Mouse (Mus musculus): ENCODE results near the gene Exoc4. TPM values are rescaled to one million over a fixed set of nuclear protein-coding genes. Genes with fewer than 3 reads are reported as not detected.

The Exoc4 gene
- total RNA-seq, 2 experiments from 2014 or later = 37.7 to 38.8 TPM

GRCm38 (mm10) chr6:33464862-33465261 lies 216.0 kb downstream of the Exoc4 start:
- no peak for DNase-seq (ENCODE audit: low spot score)
- intact Hi-C loops (cut with DNase I) = no loop called here

GRCm38 (mm10) chr6:33465392-33465791 lies 216.5 kb downstream of the Exoc4 start:
- intact Hi-C loops (cut with DNase I) = no loop called here
- DNase-seq (ENCODE audit: low spot score) = no peak

- no peak for DNase-seq (ENCODE audit: low spot score)
- intact Hi-C loops (cut with DNase I) = no loop called here
These were observed 217.4 kb downstream of the Exoc4 start for GRCm38 (mm10) chr6:33466168-33466839.

GRCm38 (mm10) chr6:33468480-33468879 lies 219.6 kb downstream of the Exoc4 start:
- no peak for DNase-seq (ENCODE audit: low spot score)
- intact Hi-C loops (cut with DNase I) = no loop called here

GRCm38 (mm10) chr6:33476134-33476533 lies 227.2 kb downstream of the Exoc4 start:
- intact Hi-C loops (cut with DNase I) = no loop called here

GRCm38 (mm10) chr6:33484568-33484967 lies 235.7 kb downstream of the Exoc4 start:
- no peak for DNase-seq (ENCODE audit: low spot score)
- intact Hi-C loops (cut with DNase I) = no loop called here

More at GRCm38 (mm10) chr6:33476134-33476533, 227.2 kb downstream of the Exoc4 start:
- DNase-seq (ENCODE audit: low spot score) = no peak

- intact Hi-C loops (cut with DNase I) = no loop called here
- DNase-seq (ENCODE audit: low spot score) = no peak
These were observed 240.9 kb downstream of the Exoc4 start for GRCm38 (mm10) chr6:33489788-33490187.

- no peak for DNase-seq (ENCODE audit: low spot score)
- intact Hi-C loops (cut with DNase I) = no loop called here
These were observed 247.4 kb downstream of the Exoc4 start for GRCm38 (mm10) chr6:33496141-33496855.

- no peak for DNase-seq (ENCODE audit: low spot score)
- intact Hi-C loops (cut with DNase I) = no loop called here
These were observed 248.5 kb downstream of the Exoc4 start for GRCm38 (mm10) chr6:33497348-33497747.

GRCm38 (mm10) chr6:33502388-33502787 lies 253.5 kb downstream of the Exoc4 start:
- no peak for DNase-seq (ENCODE audit: low spot score)

GRCm38 (mm10) chr6:33503381-33503780 lies 254.5 kb downstream of the Exoc4 start:
- intact Hi-C loops (cut with DNase I) = no loop called here
- DNase-seq (ENCODE audit: low spot score) = no peak

More at GRCm38 (mm10) chr6:33502388-33502787, 253.5 kb downstream of the Exoc4 start:
- intact Hi-C loops (cut with DNase I) = no loop called here

- intact Hi-C loops (cut with DNase I) = no loop called here
- DNase-seq (ENCODE audit: low spot score) = no peak
These were observed 258.2 kb downstream of the Exoc4 start for GRCm38 (mm10) chr6:33507134-33507533.

- no peak for DNase-seq (ENCODE audit: low spot score)
- intact Hi-C loops (cut with DNase I) = no loop called here
These were observed 266.5 kb downstream of the Exoc4 start for GRCm38 (mm10) chr6:33515391-33515790.

- peak; percentile 11 for DNase-seq (ENCODE audit: low spot score)
- intact Hi-C loops (cut with DNase I) = no loop called here
These were observed 267.9 kb downstream of the Exoc4 start for GRCm38 (mm10) chr6:33516798-33517197.

- intact Hi-C loops (cut with DNase I) = no loop called here
- DNase-seq (ENCODE audit: low spot score) = no peak
These were observed 269.1 kb downstream of the Exoc4 start for GRCm38 (mm10) chr6:33517890-33518410.

- intact Hi-C loops (cut with DNase I) = no loop called here
- DNase-seq (ENCODE audit: low spot score) = no peak
These were observed 276.9 kb downstream of the Exoc4 start for GRCm38 (mm10) chr6:33525695-33526366.

- intact Hi-C loops (cut with DNase I) = no loop called here
- DNase-seq (ENCODE audit: low spot score) = no peak
These were observed 291.5 kb downstream of the Exoc4 start for GRCm38 (mm10) chr6:33540356-33540755.

- DNase-seq (ENCODE audit: low spot score) = no peak
- intact Hi-C loops (cut with DNase I) = no loop called here
These were observed 293.8 kb downstream of the Exoc4 start for GRCm38 (mm10) chr6:33542712-33543111.

- DNase-seq (ENCODE audit: low spot score) = no peak
- intact Hi-C loops (cut with DNase I) = no loop called here
These were observed 303.0 kb downstream of the Exoc4 start for GRCm38 (mm10) chr6:33551934-33552333.

GRCm38 (mm10) chr6:33560925-33561324 lies 312.0 kb downstream of the Exoc4 start:
- intact Hi-C loops (cut with DNase I) = no loop called here
- no peak for DNase-seq (ENCODE audit: low spot score)

GRCm38 (mm10) chr6:33561911-33562310 lies 313.0 kb downstream of the Exoc4 start:
- DNase-seq (ENCODE audit: low spot score) = no peak
- intact Hi-C loops (cut with DNase I) = no loop called here
